In genomic region chr1:20801682-20802390, GRCm38 (mm10) we compare ENCODE assay signal across 11 mouse cellular contexts. TPM values are rescaled to one million over a fixed set of nuclear protein-coding genes. Genes with fewer than 3 reads are reported as not detected.
DNase-seq lines count a peak whose midpoint lies in the region; ATAC-seq lines count a peak whose summit lies in the region.
"Had no signal": no experiment of that assay in that cellular context is flagged by ENCODE, and none has a peak within 500 bp of the region (broad histone marks: within the 10 kb centered on the region; RNA-seq: fewer than 3 reads in every experiment).

No protein-coding gene starts in this region.

- H3K27me3 ChIP-seq in kidney, embryonic 16.5 days (ENCODE audit: insufficient read depth, low read length) = no peaks in the 10 kb centered on the region
- H3K27me3 ChIP-seq in midbrain, embryonic 12.5 days = no peaks in the 10 kb centered on the region

- 83% methylated on average over 8 of the region's 8 CpGs for WGBS in kidney, embryonic 16.5 days
- WGBS in midbrain, embryonic 12.5 days = 77% methylated on average over 8 of the region's 8 CpGs

- H3K4me1 ChIP-seq in kidney, embryonic 16.5 days (ENCODE audit: insufficient read depth, low read length) = no peaks in the 10 kb centered on the region
- H3K4me1 ChIP-seq in midbrain, embryonic 12.5 days = no peaks in the 10 kb centered on the region

- no peak overlapping the region for H3K4me2 ChIP-seq in kidney, embryonic 16.5 days (replicated peaks; ENCODE audit: low read depth, low read length)
- no peak overlapping the region for H3K4me2 ChIP-seq in midbrain, embryonic 12.5 days (replicated peaks)

- H3K9ac ChIP-seq in kidney, embryonic 16.5 days (replicated peaks; ENCODE audit: low read length) = no peak overlapping the region
- no peak overlapping the region for H3K9ac ChIP-seq in midbrain, embryonic 12.5 days (replicated peaks)

- H3K27ac ChIP-seq in kidney, embryonic 16.5 days (ENCODE audit: low read length) = no peak overlapping the region
- H3K27ac ChIP-seq in midbrain, embryonic 12.5 days (replicated peaks) = no peak overlapping the region; the same call in 1 of the 2 replicates

- no peak overlapping the region for H3K4me3 ChIP-seq in kidney, embryonic 16.5 days (ENCODE audit: low read length)
- H3K4me3 ChIP-seq in midbrain, embryonic 12.5 days = no peak overlapping the region

- 0 out of 2 replicates have a peak, but pooled peaks have one; percentile 13 for ATAC-seq in kidney, embryonic 16.5 days (ENCODE audit: low FRiP score, low TSS enrichment)
- peak; percentile 69 for ATAC-seq in midbrain, embryonic 12.5 days (ENCODE audit: low FRiP score, low read depth)
- ATAC-seq in erythroid progenitor cell, adult 5-6 weeks (replicated peaks; ENCODE audit: low FRiP score, poor library complexity, severe bottlenecking) = no peak

- H3K9me3 ChIP-seq in kidney, embryonic 16.5 days (ENCODE audit: low read length) = no peaks in the 10 kb centered on the region
- H3K9me3 ChIP-seq in midbrain, embryonic 12.5 days = no peaks in the 10 kb centered on the region

- peaks cover 60% of the 10 kb centered on the region for H3K36me3 ChIP-seq in kidney, embryonic 16.5 days (ENCODE audit: insufficient read depth, low read length)
- peaks cover 68% of the 10 kb centered on the region for H3K36me3 ChIP-seq in midbrain, embryonic 12.5 days

- DNase-seq in adrenal gland, adult 2 months = peak; percentile 29
- DNase-seq in adrenal gland, adult 8-10 months = no peak
- DNase-seq in 416B (ENCODE audit: low read depth) = peak; percentile 42
- peak; percentile 47 for DNase-seq in embryo, embryonic 11 days
- no peak for DNase-seq in urinary bladder, adult 2 months (ENCODE audit: low spot score)

RNA-seq across cellular contexts. Expression of gene Il17f, which starts 11.4 kb away (rescaled TPM):
- total RNA-seq in adrenal gland, adult 2 months (2021) = not detected
- not detected in 2 replicates for polyA plus RNA-seq in adrenal gland, adult 2 months (2012; rRNA removed)
- not detected for total RNA-seq in adrenal gland, adult 8-10 months (2022)
- polyA plus RNA-seq in kidney, embryonic 16.5 days (2015; fragmentation: Nextera tagmentation; extraction: Ambion mirVana) = not detected in 2 replicates
- polyA plus RNA-seq in midbrain, embryonic 12.5 days (2016; fragmentation: Nextera tagmentation; extraction: Ambion mirVana) = 0.54 TPM in 1 of 2 replicates, not detected in the other
- 1.8 TPM in 1 of 2 replicates, not detected in the other for total RNA-seq in erythroid progenitor cell, adult 5-6 weeks (2015; ENCODE audit: low replicate concordance)
- total RNA-seq in erythroid progenitor cell, adult 5-6 weeks (2017; ENCODE audit: low replicate concordance) = not detected in 2 replicates
- polyA plus RNA-seq in urinary bladder, adult 2 months (2012; rRNA removed) = 0.17 TPM in 1 of 2 replicates, not detected in the other
- polyA plus RNA-seq: C2C12; frontal cortex, adult 2 months; lung, embryonic 16.5 days had no signal

RNA-seq across cellular contexts. Expression of gene Mcm3, which starts 18.3 kb away (rescaled TPM):
- 10 to 100 TPM; 12.6 to 13.6 TPM for total RNA-seq in adrenal gland, adult 2 months (2021)
- 4.7 and 6.7 TPM in 2 replicates for polyA plus RNA-seq in adrenal gland, adult 2 months (2012; rRNA removed)
- 10 to 100 TPM; 12.9 to 19.4 (median 15.7) TPM for total RNA-seq in adrenal gland, adult 8-10 months (2022)
- polyA plus RNA-seq in kidney, embryonic 16.5 days (2015; fragmentation: Nextera tagmentation; extraction: Ambion mirVana) = 179 and 182 TPM in 2 replicates
- 117 and 118 TPM in 2 replicates for polyA plus RNA-seq in midbrain, embryonic 12.5 days (2016; fragmentation: Nextera tagmentation; extraction: Ambion mirVana)
- total RNA-seq in erythroid progenitor cell, adult 5-6 weeks (2015; ENCODE audit: low replicate concordance) = 307 and 341 TPM in 2 replicates
- total RNA-seq in erythroid progenitor cell, adult 5-6 weeks (2017; ENCODE audit: low replicate concordance) = 111 and 128 TPM in 2 replicates
- 8.1 and 9.2 TPM in 2 replicates for polyA plus RNA-seq in urinary bladder, adult 2 months (2012; rRNA removed)

Comparison
In these comparisons a context has a peak if more than half of its experiments do, and no peak if none do; other contexts are left out.
1. DNase-seq: peak in adrenal gland, adult 2 months (single experiment), 416B (single experiment) and embryo, embryonic 11 days (single experiment); none in adrenal gland, adult 8-10 months (single experiment) and urinary bladder, adult 2 months (single experiment).
2. RNA of gene Mcm3, which starts 18.3 kb away (polyA plus RNA-seq): 179 to 182 TPM in kidney, embryonic 16.5 days and 117 to 118 TPM in midbrain, embryonic 12.5 days; 8.1 to 9.2 TPM in urinary bladder, adult 2 months and 4.7 to 6.7 TPM in adrenal gland, adult 2 months; every median in the first group is over 10 times any median in the second.